Mouse (Mus musculus): ENCODE measurements around the gene Tunar. TPM values are rescaled to one million over a fixed set of nuclear protein-coding genes. Genes with fewer than 3 reads are reported as not detected.

Gene Tunar
- 0.15 and 0.17 TPM in 2 replicates for polyA plus RNA-seq (2015; fragmentation: Nextera tagmentation; extraction: Ambion mirVana)

DNA sequence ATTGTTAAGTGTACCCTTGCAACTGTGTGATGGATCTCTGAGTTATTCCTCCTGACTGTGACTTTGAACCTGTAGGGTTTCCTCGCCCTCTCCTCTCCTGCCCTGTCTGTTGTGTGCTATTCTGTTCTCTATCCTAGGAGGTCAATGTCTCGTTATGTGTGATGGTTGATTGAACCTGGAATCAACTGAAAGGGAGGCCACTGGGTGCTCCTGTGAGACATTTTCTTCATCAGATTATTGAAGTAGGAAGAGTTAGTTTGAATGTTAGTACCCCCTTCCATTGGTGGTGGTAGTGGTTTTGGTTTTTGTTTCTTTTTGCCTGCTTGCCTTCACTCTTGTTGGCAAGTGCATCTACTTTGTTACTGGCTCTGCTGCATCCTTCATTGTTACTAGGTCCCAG is at the start of gene Tunar:
Gene Tunar, plus strand, starts transcription at position 301 of the 400 bp plus-strand sequence.
- H3K27me3 ChIP-seq (ENCODE audit: control insufficient read depth, insufficient read depth, low read length): peaks cover 28% of the 10 kb centered on the region
- H3K4me3 ChIP-seq (replicated peaks; ENCODE audit: low read length): no peak within 1 kb of the TSS
- H3K36me3 ChIP-seq (ENCODE audit: control insufficient read depth, insufficient read depth, low read length): no peaks in the 10 kb centered on the region
- no peaks in the 10 kb centered on the region for H3K9me3 ChIP-seq (replicated peaks; ENCODE audit: control insufficient read depth, low read length)
- 93% methylated on average over 2 of the region's 2 CpGs for WGBS
- no peak within 1 kb of the TSS for H3K27ac ChIP-seq (ENCODE audit: low read length)
- H3K9ac ChIP-seq (ENCODE audit: low read length): no peak within 1 kb of the TSS
- ATAC-seq (ENCODE audit: insufficient read depth, low FRiP score): no peak
- no peaks in the 10 kb centered on the region for H3K4me1 ChIP-seq (ENCODE audit: control insufficient read depth, insufficient read depth, low read length)
- no peak within 1 kb of the TSS for H3K4me2 ChIP-seq (ENCODE audit: low read depth, low read length)

DNA sequence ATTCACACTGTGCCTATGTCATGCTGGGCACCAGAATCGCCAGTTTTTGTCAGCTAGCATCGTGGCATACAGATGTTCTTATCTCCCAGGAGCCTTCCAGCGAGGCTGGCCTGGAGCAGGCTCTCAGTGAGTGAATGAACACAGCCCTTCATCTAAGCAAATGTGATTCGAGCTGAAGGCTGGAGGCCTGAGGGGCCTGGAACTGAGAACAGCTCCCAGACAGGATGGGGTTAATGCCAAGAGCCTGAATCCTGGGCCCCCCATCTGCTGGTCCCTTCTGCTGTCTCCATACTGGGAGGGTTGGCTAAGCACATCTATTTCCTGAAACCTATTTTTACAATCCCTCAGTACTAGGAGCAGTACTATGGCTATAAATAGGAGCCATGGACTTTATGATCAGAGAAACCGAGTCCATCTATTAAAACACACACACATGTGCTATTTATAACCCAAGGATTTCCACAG is 21.1 kb upstream of the Tunar start:
- Histone ChIP-seq H3K4me1 (ENCODE audit: control insufficient read depth, insufficient read depth, low read length) (no peaks in the 10 kb centered on the region), H3K9me3 (replicated peaks; ENCODE audit: control insufficient read depth, low read length) (no peaks in the 10 kb centered on the region), H3K36me3 (ENCODE audit: control insufficient read depth, insufficient read depth, low read length) (no peaks in the 10 kb centered on the region), H3K4me3 (replicated peaks; ENCODE audit: low read length) (no peak overlapping the region), H3K4me2 (ENCODE audit: low read depth, low read length) (no peak overlapping the region), H3K27ac (ENCODE audit: low read length) (no peak overlapping the region), H3K27me3 (ENCODE audit: control insufficient read depth, insufficient read depth, low read length) (no peaks in the 10 kb centered on the region), H3K9ac (ENCODE audit: low read length) (no peak overlapping the region)
- WGBS: 68% methylated on average over 5 of the region's 5 CpGs
- ATAC-seq (ENCODE audit: insufficient read depth, low FRiP score): no peak

GRCm38 (mm10) chr12:105314328-105314727 is 19.3 kb upstream of the Tunar start:
- WGBS: 94% methylated on average over 1 of the region's 1 CpGs
- H3K27me3 ChIP-seq (ENCODE audit: control insufficient read depth, insufficient read depth, low read length): no peaks in the 10 kb centered on the region
- ATAC-seq (ENCODE audit: insufficient read depth, low FRiP score): no peak
- H3K9me3 ChIP-seq (replicated peaks; ENCODE audit: control insufficient read depth, low read length): no peaks in the 10 kb centered on the region
- H3K27ac ChIP-seq (ENCODE audit: low read length): no peak overlapping the region
- no peak overlapping the region for H3K4me3 ChIP-seq (replicated peaks; ENCODE audit: low read length)
- H3K4me2 ChIP-seq (ENCODE audit: low read depth, low read length): no peak overlapping the region
- H3K36me3 ChIP-seq (ENCODE audit: control insufficient read depth, insufficient read depth, low read length): no peaks in the 10 kb centered on the region
- no peak overlapping the region for H3K9ac ChIP-seq (ENCODE audit: low read length)
- H3K4me1 ChIP-seq (ENCODE audit: control insufficient read depth, insufficient read depth, low read length): no peaks in the 10 kb centered on the region

DNA sequence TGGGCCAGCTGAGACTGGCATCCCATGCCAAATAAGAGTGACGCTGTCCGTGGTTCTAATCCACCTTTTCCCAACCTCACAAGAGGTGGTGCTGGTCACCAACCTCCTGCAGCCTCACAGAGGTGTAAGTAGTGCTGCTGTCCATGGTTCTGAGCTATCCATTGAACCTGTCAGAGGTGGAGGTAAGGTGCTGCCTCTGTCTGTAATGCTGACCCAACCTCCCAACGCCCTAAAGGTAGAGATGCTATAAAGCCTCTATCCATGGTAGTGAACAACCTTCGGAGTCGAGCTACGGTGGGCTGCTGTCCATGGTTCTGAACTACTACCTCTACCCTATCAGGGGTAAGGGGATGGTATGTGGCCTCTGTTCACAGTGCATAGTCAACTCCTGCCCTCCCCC is 11.5 kb upstream of the Tunar start:
- Histone ChIP-seq H3K9me3 (replicated peaks; ENCODE audit: control insufficient read depth, low read length) (0 out of 2 replicates have a peak, but pooled peaks cover 3% of the 10 kb centered on the region), H3K9ac (ENCODE audit: low read length) (no peak overlapping the region), H3K27me3 (ENCODE audit: control insufficient read depth, insufficient read depth, low read length) (no peaks in the 10 kb centered on the region), H3K27ac (ENCODE audit: low read length) (no peak overlapping the region), H3K4me3 (replicated peaks; ENCODE audit: low read length) (no peak overlapping the region), H3K4me1 (ENCODE audit: control insufficient read depth, insufficient read depth, low read length) (no peaks in the 10 kb centered on the region), H3K36me3 (ENCODE audit: control insufficient read depth, insufficient read depth, low read length) (no peaks in the 10 kb centered on the region), H3K4me2 (ENCODE audit: low read depth, low read length) (no peak overlapping the region)
- ATAC-seq (ENCODE audit: insufficient read depth, low FRiP score): peak; percentile 17; the same call in 1 of the 2 replicates
- 20% methylated on average over 6 of the region's 6 CpGs for WGBS

DNA sequence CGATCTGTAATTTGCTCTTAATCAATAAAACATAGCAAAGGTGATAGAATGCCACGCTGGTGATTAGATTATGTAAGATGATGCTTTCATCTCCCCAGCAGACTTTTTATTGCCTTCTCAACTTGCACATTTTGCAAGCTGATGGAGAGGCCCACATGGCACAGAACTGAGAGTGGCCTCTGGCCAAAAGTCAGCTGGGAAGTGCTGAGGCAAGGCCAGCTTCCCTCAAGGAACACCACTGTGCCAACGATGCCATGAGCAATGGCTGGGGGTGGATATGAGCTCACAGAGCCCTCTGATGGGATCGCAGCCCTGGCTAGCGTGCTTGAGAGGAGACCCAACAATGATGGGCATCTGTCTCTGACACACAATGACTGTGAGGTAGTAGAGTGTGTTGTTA is 6.6 kb upstream of the Tunar start:
- H3K4me2 ChIP-seq (ENCODE audit: low read depth, low read length): no peak overlapping the region
- no peak for ATAC-seq (ENCODE audit: insufficient read depth, low FRiP score)
- no peak overlapping the region for H3K27ac ChIP-seq (ENCODE audit: low read length)
- 0 out of 2 replicates have a peak, but pooled peaks cover 3% of the 10 kb centered on the region for H3K9me3 ChIP-seq (replicated peaks; ENCODE audit: control insufficient read depth, low read length)
- no peaks in the 10 kb centered on the region for H3K4me1 ChIP-seq (ENCODE audit: control insufficient read depth, insufficient read depth, low read length)
- WGBS: 74% methylated on average over 5 of the region's 5 CpGs
- H3K36me3 ChIP-seq (ENCODE audit: control insufficient read depth, insufficient read depth, low read length): no peaks in the 10 kb centered on the region
- H3K27me3 ChIP-seq (ENCODE audit: control insufficient read depth, insufficient read depth, low read length): no peaks in the 10 kb centered on the region; the same call in 1 of the 2 replicates
- H3K4me3 ChIP-seq (replicated peaks; ENCODE audit: low read length): no peak overlapping the region
- no peak overlapping the region for H3K9ac ChIP-seq (ENCODE audit: low read length)

DNA sequence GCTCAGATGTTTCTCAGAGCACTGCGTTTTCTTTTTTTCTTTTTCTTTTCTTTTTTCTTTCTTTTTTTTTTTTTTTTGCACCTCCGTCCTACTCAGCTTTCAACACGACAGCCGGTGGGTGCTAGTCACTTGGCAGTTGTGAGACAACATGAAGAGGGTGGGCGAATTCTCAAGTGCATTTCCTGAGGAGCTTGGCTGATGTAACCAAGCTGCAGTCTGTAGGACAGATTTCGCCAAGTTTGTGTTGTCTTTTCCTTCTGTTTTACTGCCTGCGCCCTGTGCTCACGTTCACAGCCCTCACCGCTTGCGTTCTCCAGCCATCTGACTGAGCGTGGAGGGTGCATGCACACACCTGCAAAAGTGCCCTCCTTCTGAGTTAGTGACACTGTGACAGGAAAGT is 5.3 kb upstream of the Tunar start:
- Histone ChIP-seq H3K9me3 (replicated peaks; ENCODE audit: control insufficient read depth, low read length) (0 out of 2 replicates have a peak, but pooled peaks cover 3% of the 10 kb centered on the region), H3K4me1 (ENCODE audit: control insufficient read depth, insufficient read depth, low read length) (no peaks in the 10 kb centered on the region), H3K27me3 (ENCODE audit: control insufficient read depth, insufficient read depth, low read length) (no peaks in the 10 kb centered on the region; the same call in 1 of the 2 replicates), H3K27ac (ENCODE audit: low read length) (no peak overlapping the region), H3K36me3 (ENCODE audit: control insufficient read depth, insufficient read depth, low read length) (no peaks in the 10 kb centered on the region), H3K4me2 (ENCODE audit: low read depth, low read length) (no peak overlapping the region), H3K9ac (ENCODE audit: low read length) (no peak overlapping the region), H3K4me3 (replicated peaks; ENCODE audit: low read length) (no peak overlapping the region)
- WGBS: 59% methylated on average over 11 of the region's 11 CpGs
- ATAC-seq (ENCODE audit: insufficient read depth, low FRiP score): no peak

DNA sequence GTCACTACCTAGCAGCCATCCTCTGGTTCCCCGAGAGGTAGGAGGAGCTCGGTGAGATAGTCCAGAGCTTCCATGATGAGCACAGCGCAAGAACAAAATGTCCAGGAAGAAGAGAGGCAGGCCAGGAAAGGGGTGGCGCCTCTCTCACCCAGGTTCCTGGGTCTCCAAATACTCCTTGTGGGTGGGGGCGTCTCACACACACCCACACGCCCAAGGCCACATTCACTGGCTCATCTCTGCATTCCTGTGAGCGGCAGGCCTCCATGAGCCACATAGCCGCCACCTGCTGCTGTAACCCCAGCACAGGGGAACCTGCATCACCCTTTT is 2.4 kb downstream of the Tunar start:
- Histone ChIP-seq H3K9me3 (replicated peaks; ENCODE audit: control insufficient read depth, low read length) (no peaks in the 10 kb centered on the region), H3K27me3 (ENCODE audit: control insufficient read depth, insufficient read depth, low read length) (peaks cover 31% of the 10 kb centered on the region), H3K4me2 (ENCODE audit: low read depth, low read length) (peak overlapping the region; percentile 95), H3K27ac (ENCODE audit: low read length) (no peak overlapping the region), H3K36me3 (ENCODE audit: control insufficient read depth, insufficient read depth, low read length) (no peaks in the 10 kb centered on the region), H3K9ac (ENCODE audit: low read length) (no peak overlapping the region), H3K4me3 (replicated peaks; ENCODE audit: low read length) (peak overlapping the region; percentile 57), H3K4me1 (ENCODE audit: control insufficient read depth, insufficient read depth, low read length) (no peaks in the 10 kb centered on the region)
- 23% methylated on average over 8 of the region's 8 CpGs for WGBS
- ATAC-seq (ENCODE audit: insufficient read depth, low FRiP score): peak; percentile 9; the same call in 1 of the 2 replicates

GRCm38 (mm10) chr12:105336421-105337289 is 3.0 kb downstream of the Tunar start:
- WGBS: under 1% methylated on average over 63 of the region's 77 CpGs
- no peaks in the 10 kb centered on the region for H3K9me3 ChIP-seq (replicated peaks; ENCODE audit: control insufficient read depth, low read length)

DNA sequence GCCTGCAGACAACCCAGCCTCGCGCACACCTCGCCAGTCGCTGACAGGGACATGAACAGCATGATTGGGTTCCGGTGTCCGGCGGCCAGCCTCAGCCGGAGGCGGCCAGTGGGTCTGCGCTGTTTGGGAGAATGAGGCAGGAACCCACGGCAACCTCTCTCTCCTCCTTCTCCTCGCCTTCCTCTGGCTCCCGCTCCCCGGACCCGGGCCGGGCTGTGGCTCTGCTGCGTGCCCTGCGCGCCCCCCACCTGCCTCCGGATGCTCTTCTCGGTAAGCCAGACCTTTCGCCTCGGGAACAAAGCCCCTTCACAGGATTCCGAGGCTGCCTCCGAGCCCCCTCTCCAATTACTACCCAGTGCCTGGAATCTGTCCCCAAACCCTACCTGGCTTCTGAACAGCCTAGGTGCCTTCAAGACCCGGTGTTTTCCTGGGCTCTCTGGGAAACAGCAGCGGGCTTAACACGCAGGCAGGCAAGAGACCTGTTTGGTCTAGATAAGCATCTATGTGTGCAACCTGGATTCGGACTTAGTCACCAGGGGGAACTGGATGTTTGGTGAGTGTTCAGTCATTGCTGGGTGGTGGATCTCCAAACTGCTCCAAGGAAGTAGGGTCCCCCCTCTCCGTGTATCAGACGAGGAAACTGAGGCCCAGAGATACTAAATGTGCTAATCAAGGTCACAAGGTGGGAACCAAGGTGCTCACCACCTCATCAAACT is 3.8 kb downstream of the Tunar start:
- Histone ChIP-seq H3K27ac (ENCODE audit: low read length) (no peak overlapping the region), H3K4me2 (ENCODE audit: low read depth, low read length) (peak overlapping the region; percentile 95), H3K9ac (ENCODE audit: low read length) (peak overlapping the region; percentile 44; the same call in 1 of the 2 replicates), H3K4me1 (ENCODE audit: control insufficient read depth, insufficient read depth, low read length) (no peaks in the 10 kb centered on the region), H3K4me3 (replicated peaks; ENCODE audit: low read length) (peak overlapping the region; percentile 57), H3K27me3 (ENCODE audit: control insufficient read depth, insufficient read depth, low read length) (peaks cover 31% of the 10 kb centered on the region), H3K9me3 (replicated peaks; ENCODE audit: control insufficient read depth, low read length) (no peaks in the 10 kb centered on the region), H3K36me3 (ENCODE audit: control insufficient read depth, insufficient read depth, low read length) (no peaks in the 10 kb centered on the region)
- whole genome bisulfite sequencing: 2% methylated on average over 31 of the region's 31 CpGs
- ATAC-seq (ENCODE audit: insufficient read depth, low FRiP score): 0 out of 2 replicates have a peak, but pooled peaks have one; percentile 16

More at GRCm38 (mm10) chr12:105336421-105337289, 3.0 kb downstream of the Tunar start:
- H3K27me3 ChIP-seq (ENCODE audit: control insufficient read depth, insufficient read depth, low read length): peaks cover 31% of the 10 kb centered on the region
- no peaks in the 10 kb centered on the region for H3K36me3 ChIP-seq (ENCODE audit: control insufficient read depth, insufficient read depth, low read length)
- H3K4me2 ChIP-seq (ENCODE audit: low read depth, low read length): peak overlapping the region; percentile 95
- no peak overlapping the region for H3K27ac ChIP-seq (ENCODE audit: low read length)
- peak overlapping the region; percentile 44 for H3K9ac ChIP-seq (ENCODE audit: low read length)
- H3K4me1 ChIP-seq (ENCODE audit: control insufficient read depth, insufficient read depth, low read length): no peaks in the 10 kb centered on the region
- ATAC-seq (ENCODE audit: insufficient read depth, low FRiP score): peak; percentile 65; the same call in 1 of the 2 replicates
- peak overlapping the region; percentile 57 for H3K4me3 ChIP-seq (replicated peaks; ENCODE audit: low read length)

All from stomach, embryonic 16.5 days (tissue).